Mouse (Mus musculus) kidney, postnatal 4 days (tissue): ENCODE data around the gene 8030474K03Rik.
"Not testable (repeated sequence)": the region's sequence is repeated elsewhere in the genome, so short reads cannot be mapped to it uniquely, and the experiment has no call there.

Source experiments
- DNase-seq, 2 experiments: peaks; one replicate each; pipeline ENCODE4 v3.0.0; 2021; ENCODE audit warnings: mixed read lengths in 2 of 2

Gene 8030474K03Rik

DNA sequence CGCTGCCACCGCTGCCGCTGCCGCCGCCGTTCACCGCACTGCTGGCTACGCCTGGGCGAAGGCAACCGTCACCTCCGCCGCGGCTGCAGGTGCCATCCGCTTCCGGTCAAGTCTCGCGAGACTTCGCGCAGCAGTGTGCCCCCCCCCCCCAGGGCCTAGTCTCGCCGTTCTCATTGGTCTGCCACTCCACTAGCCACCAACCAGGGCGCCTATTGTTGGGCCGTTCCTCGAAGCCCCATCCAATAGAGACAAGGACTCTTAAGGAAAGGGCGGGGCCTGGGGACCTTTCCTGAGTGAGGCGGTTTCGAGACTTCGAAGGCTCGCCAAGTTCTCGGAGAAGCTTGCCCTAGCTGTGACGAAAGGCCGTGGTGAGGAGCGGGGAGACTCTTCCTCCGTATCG is at the start of gene 8030474K03Rik, which contains the start of gene Gm4779:
TSS of gene 8030474K03Rik (plus strand) at position 315 of the 400 bp plus-strand sequence.
TSS of gene Gm4779 (minus strand) at position 82 of the 400 bp plus-strand sequence.
- DNase-seq = no peak

DNA sequence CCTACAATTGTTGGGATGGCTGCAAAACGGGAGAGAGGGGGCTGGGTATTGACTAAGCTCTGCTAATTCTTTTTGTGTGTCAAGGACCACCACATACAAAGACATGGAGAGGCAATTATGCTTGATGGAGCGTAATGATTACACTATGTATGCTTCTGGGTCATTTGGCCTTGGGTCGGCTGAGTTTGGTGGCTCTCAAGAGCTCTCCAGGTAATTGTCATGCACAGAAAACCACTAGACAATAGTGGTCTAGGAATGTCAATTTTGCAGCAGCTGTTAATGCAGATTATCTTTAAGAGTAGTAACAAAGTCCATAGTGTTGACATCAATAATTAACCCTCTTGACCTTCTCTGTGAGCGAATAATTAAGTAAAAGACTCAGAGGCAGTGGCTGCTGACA is 44.3 kb upstream of the 8030474K03Rik start:
- no peak for DNase-seq

DNA sequence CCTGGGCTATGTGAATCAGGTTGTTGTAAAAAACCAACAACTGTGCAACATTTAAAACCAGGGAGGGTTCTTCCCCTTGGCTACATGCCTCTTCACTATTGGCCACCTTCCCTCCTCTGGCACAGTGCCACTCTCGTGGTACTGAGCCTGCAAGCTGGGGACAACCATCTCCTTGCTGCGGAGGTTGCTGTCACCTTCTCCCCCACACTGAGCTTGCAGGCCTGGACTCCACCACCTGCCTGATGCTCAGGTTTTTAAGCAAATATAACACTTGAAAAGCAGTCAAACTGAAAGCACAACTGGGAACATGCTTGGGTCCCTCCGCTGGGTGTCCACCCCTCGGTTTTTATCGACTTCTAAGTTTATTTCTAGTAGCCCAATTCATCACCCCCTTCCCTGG is 40.0 kb upstream of the 8030474K03Rik start:
- DNase-seq = peak; percentile 9 to 11

DNA sequence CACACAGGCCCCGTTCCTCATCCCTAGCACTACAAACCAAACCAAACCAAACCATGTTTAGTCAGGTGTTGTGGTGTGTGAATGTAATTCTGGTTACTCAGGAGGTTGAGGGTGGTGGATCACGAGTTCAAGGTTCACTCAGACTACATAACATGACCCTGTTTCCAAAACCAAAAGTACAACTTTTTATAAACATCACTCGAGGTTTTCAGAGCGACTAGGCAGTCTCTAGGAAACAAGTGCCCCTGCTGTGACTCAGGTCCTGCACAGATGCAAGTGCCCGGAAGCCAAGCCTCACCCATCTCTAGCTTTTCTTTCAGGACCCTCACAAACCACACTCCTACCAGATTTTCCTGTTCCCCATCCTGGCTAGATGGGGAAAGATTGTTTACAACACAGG is 29.8 kb upstream of the 8030474K03Rik start:
- no peak for DNase-seq

DNA sequence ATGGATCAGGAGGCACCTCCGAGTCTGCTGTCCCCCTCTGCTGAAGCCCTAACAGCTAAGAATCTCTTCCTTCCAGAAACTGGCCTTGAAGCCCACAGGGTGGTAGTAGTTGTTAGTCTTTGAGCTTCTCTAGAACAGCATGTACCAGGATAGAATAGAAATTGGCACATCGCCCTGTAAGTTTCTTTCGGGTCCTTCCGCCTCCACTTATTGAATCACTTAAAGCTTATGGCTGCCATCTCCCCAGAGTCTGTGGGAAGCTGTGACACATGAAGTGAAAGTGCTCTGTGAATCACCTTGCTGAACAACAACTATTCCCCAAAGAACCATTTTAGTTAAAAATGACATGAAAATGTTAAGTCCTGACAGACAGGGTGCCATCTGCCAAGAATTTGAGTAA is 29.3 kb upstream of the 8030474K03Rik start:
- DNase-seq = no peak

DNA sequence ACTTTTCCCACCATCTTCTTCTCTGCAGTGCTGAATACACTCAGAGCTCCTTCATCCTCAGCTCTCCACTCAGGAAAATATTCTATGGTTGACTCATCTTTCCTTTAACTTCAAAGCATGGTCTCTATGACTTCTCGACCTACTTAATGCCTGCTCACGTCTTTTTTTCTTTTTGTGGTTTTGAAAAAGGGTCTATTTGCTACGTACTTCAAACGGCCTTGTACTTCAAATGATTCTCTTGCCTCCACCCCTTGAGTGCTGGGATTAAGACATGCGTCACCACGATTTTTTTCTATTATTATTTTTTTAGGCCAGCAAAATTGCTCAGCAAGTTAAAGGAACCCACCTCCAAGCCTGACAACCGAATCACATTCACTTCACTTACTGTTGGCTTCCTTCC is 27.2 kb upstream of the 8030474K03Rik start:
- DNase-seq = no peak

DNA sequence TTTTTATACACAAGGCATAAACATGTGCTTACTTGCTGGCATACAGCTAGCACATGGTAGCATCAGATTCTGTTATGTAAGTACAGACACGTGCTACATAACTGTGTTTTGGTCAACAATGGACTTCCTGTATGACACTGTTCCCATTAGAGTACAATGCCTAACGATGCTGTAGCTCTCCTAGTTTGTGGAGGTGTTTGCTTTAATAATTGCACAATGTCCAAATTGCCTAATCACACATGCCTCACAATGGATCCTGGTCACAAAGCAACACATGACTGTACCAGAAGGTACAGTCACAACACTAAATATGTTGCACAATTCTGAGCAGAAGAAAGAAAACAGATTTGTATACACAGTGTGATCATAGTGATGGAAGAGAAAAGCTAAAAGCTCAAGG is 25.0 kb upstream of the 8030474K03Rik start:
- no peak for DNase-seq

DNA sequence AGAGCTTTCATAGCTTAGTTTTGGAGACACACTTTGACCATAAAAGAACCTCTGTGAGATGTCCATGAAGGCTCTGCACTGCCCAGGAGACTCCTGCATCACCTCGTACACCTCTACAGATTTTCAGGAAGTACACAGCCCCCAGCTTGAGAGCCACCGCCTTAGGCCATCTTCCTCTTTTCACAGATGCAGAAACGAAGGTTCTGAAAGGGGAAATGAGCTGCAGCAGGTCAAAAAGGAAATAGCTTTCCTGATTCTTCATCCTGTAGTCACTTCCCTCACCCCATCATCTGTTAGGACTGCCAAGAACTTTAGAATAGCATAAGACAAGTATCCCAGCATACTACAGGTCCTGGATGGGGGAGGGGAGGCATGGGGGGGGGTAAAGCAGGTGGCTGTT is 24.1 kb upstream of the 8030474K03Rik start:
- DNase-seq = no peak

DNA sequence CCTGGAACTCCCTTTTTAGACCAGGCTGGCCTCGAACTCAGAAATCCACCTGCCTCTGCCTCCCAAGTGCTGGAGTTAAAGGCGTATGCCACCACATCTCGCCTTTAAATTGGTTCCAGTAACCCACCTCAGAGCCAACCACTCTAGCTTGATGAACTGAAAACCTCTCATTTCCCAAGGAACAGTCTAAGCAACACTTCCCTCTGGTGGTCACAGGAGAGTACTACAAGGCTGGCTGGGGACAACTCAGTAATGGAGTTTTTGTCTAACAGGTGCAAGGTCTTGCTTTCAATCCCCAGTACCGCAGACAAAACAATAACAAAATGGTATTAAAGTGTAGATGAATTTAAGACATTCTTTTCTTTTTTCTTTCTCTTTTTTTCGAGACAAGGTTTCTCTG is 22.4 kb upstream of the 8030474K03Rik start:
- peak; percentile 66 to 71 for DNase-seq

DNA sequence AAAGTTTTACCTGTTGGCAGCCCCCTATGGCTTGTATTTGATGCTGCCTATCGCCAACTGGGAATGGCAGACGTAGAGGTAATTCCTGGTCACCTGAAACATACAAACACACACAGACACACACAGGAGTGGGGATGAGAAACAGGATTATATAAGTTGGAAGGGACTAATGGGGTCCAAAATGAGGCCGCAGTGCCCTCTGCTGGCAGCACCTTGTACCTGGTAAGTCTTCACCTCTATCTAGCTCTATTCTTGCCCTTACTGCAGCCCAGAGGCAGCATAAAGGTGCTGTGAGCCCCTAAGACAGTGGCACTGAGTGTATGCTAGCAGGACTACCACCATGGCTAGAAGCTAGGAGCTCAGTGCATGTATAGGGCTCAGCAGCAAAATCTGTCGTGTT is 2.9 kb upstream of the 8030474K03Rik start:
- peak; percentile 75 to 79 for DNase-seq

DNA sequence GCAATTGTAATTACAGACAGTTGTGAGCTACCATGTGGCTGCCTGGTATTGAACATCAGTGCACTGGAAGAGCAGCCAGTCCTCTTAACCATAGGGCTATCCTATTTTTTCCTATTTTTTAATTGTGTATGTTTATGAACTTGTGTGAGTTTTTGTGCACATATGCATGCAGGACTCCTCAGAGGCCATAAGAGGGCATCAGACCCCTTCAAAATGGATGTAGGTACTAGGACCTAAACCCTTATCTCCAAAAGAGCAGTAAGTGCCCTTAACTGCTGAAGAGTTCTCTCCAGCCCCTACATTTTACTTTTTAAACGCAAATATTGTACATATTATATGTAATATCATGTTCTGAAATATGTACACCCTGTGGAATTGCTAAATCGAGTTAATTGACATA is 11.1 kb downstream of the 8030474K03Rik start:
- peak in 1 of 2 experiments; percentile 22 for DNase-seq

DNA sequence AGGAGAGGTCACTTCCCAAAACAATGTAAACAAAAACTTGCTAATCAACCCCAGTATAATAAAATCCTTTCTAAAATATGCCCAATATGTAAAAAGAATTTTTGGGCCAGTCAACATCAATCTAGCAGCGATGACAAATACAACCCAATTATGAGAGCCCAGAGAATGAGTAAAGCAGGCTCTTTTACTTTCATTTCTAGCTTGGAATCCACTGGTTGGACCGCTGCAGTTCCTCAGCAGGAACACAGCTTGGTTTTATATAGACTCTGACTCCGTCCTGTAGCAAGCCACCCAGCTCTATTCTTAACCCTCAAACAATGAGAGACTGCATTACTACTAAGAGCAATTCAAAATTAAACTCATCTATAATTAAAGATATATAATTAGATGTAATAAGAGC is 17.3 kb downstream of the 8030474K03Rik start:
- DNase-seq = no peak

DNA sequence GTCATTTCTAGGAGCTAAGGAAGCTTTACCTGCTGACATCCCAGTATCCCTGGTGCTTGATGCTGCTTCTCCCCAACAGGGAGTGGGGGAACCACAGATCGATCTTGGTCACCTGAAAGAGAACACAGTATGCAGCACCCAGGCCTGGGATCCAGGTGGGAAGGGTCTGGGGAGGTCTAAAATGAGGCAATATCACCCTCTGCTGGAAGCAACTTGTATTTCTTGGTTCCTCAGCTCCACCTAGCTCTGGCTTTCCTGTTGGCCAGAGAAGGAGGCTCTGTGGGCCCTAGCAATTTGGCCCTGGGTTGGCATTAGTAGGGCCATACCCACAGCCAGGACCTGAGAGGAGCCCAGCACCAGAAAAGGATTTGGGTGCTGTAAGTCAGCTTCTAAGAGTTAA is 24.7 kb downstream of the 8030474K03Rik start:
- peak; percentile 7 to 26 for DNase-seq

DNA sequence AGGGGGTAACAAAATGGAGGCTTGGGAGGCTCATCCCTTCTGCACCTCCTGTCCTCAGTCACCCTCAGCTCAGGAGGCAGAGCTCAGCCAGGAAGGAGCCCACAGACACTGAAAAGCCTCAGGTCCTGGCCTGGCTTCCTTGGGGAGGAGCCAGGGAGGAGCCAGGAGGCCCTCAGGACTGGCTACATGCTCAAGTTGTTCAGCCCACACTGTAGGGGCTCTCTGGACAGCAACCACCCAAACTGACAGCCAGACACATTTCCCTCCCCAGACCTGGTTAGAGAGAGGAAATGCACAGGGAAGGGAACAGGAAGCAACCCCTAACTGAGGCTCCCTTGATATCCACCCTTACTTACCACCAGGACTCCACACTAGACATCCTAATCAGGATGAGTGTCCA is 25.5 kb downstream of the 8030474K03Rik start:
- not testable (repeated sequence) for DNase-seq

DNA sequence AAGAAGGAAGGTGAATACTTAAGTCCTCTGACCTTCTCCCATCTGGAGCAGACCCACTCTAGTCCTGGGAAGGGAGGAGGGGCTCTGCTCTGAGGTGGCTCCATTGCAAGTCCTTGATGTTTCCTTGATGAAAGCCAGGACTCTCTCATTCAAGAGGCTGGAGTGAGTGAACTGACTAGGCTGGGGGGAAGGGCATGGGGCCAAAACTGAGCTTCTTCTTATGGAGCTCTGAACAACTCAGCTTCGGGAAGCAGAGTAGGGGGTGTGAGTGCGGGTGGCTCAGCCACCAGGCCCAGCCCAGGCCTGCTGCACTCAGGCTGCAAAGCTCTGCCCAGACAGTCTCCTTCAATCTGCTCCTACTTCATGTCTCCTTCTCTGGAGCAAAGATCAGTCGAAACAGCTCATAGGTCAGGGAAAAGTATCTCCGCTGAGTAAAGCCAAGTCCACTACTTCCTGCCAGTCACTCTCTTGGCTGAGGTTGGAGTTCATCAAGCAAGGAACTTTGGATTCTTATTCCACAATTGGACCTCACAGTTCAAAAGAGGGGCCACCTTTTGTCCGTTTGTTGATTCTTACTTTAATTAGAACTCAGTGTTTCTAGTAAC is 52.8 kb downstream of the 8030474K03Rik start:
- peak; percentile 13 to 35 for DNase-seq
